Mouse (Mus musculus): Measurements from ENCODE around the gene Tmcc2. TPM values are rescaled to one million over a fixed set of nuclear protein-coding genes. Genes with fewer than 3 reads are reported as not detected.

Gene Tmcc2
- polyA plus RNA-seq, 1 experiment = 35.2 TPM

- H3ac ChIP-seq (ENCODE audit: control insufficient read depth, insufficient read length) = no peak overlapping the region
- H3K79me2 ChIP-seq (ENCODE audit: control insufficient read depth, insufficient read depth) = no peaks in the 10 kb centered on the region
- H3K36me3 ChIP-seq (ENCODE audit: control insufficient read depth, insufficient read depth) = no peaks in the 10 kb centered on the region
- H3K4me3 ChIP-seq = no peak overlapping the region
- H3K27me3 ChIP-seq (ENCODE audit: control insufficient read depth, insufficient read depth, insufficient read length) = no peaks in the 10 kb centered on the region
- no peak for TF ChIP-seq POLR2A (IDR thresholded peaks at IDR 0.05; ENCODE audit: insufficient read length, low read depth)
- no peak for TF ChIP-seq USF1 (IDR thresholded peaks at IDR 0.05; ENCODE audit: low read depth)
- no peak for TF ChIP-seq CEBPB (IDR thresholded peaks at IDR 0.05; ENCODE audit: insufficient read depth, poor library complexity, severe bottlenecking)
- TF ChIP-seq TCF12 (IDR thresholded peaks at IDR 0.05; ENCODE audit: insufficient read depth, poor library complexity, severe bottlenecking) = no peak
- TF ChIP-seq SRF (IDR thresholded peaks at IDR 0.05; ENCODE audit: control insufficient read depth, insufficient read length, low read depth) = no peak
- no peak for TF ChIP-seq MYOG (IDR thresholded peaks at IDR 0.05; ENCODE audit: control insufficient read depth in 1 of 3, insufficient read depth in 1 of 3, insufficient read length in 2 of 3, low read depth in 2 of 3)
- no peak for TF ChIP-seq E2F4 (IDR thresholded peaks at IDR 0.05; ENCODE audit: insufficient read depth)
- no peak for TF ChIP-seq MYOD1 (IDR thresholded peaks at IDR 0.05; ENCODE audit: control insufficient read depth in 1 of 3, insufficient read length in 2 of 3, low read depth in 2 of 3)
- TF ChIP-seq TCF3 (IDR thresholded peaks at IDR 0.05; ENCODE audit: insufficient read length, low read depth) = no peak
- no peak for TF ChIP-seq REST (IDR thresholded peaks at IDR 0.05; ENCODE audit: insufficient read depth, insufficient read length)
- no peak for TF ChIP-seq POLR2AphosphoS2 (IDR thresholded peaks at IDR 0.05; ENCODE audit: insufficient read length, low read depth)
- TF ChIP-seq MAX (IDR thresholded peaks at IDR 0.05; ENCODE audit: low read depth) = no peak
- H3K4me2 ChIP-seq (ENCODE audit: low read depth) = no peak overlapping the region
Observed at GRCm38 (mm10) chr1:132338027-132338660, 52.9 kb downstream of the Tmcc2 start.

GRCm38 (mm10) chr1:132336921-132337320 lies 54.2 kb downstream of the Tmcc2 start:
- Histone ChIP-seq H3K4me2 (ENCODE audit: low read depth) (no peak overlapping the region), H3K36me3 (ENCODE audit: control insufficient read depth, insufficient read depth) (peaks cover 6% of the 10 kb centered on the region), H3ac (ENCODE audit: control insufficient read depth, insufficient read length) (no peak overlapping the region), H3K27me3 (ENCODE audit: control insufficient read depth, insufficient read depth, insufficient read length) (no peaks in the 10 kb centered on the region), H3K4me3 (no peak overlapping the region), H3K79me2 (ENCODE audit: control insufficient read depth, insufficient read depth) (no peaks in the 10 kb centered on the region)
- TF ChIP-seq SRF (IDR thresholded peaks at IDR 0.05; ENCODE audit: control insufficient read depth, insufficient read length, low read depth) (no peak), POLR2A (IDR thresholded peaks at IDR 0.05; ENCODE audit: insufficient read length, low read depth) (no peak), CEBPB (IDR thresholded peaks at IDR 0.05; ENCODE audit: insufficient read depth, poor library complexity, severe bottlenecking) (no peak), TCF12 (IDR thresholded peaks at IDR 0.05; ENCODE audit: insufficient read depth, poor library complexity, severe bottlenecking) (no peak)

- Histone ChIP-seq H3K27me3 (ENCODE audit: control insufficient read depth, insufficient read depth, insufficient read length) (no peaks in the 10 kb centered on the region), H3ac (ENCODE audit: control insufficient read depth, insufficient read length) (no peak overlapping the region), H3K79me2 (ENCODE audit: control insufficient read depth, insufficient read depth) (no peaks in the 10 kb centered on the region), H3K36me3 (ENCODE audit: control insufficient read depth, insufficient read depth) (peaks cover 15% of the 10 kb centered on the region), H3K4me2 (ENCODE audit: low read depth) (peak overlapping the region; percentile 62), H3K4me3 (no peak overlapping the region)
- TF ChIP-seq MYOG (IDR thresholded peaks at IDR 0.05; ENCODE audit: control insufficient read depth in 1 of 3, insufficient read depth in 1 of 3, insufficient read length in 2 of 3, low read depth in 2 of 3) (peak in 1 of 3 experiments; percentile 16), USF1 (IDR thresholded peaks at IDR 0.05; ENCODE audit: low read depth) (no peak), POLR2AphosphoS2 (IDR thresholded peaks at IDR 0.05; ENCODE audit: insufficient read length, low read depth) (no peak), MAX (IDR thresholded peaks at IDR 0.05; ENCODE audit: low read depth) (no peak), POLR2A (IDR thresholded peaks at IDR 0.05; ENCODE audit: insufficient read length, low read depth) (no peak), SRF (IDR thresholded peaks at IDR 0.05; ENCODE audit: control insufficient read depth, insufficient read length, low read depth) (no peak), MYOD1 (IDR thresholded peaks at IDR 0.05; ENCODE audit: control insufficient read depth in 1 of 3, insufficient read length in 2 of 3, low read depth in 2 of 3) (peak in 2 of 3 experiments; percentile 32 to 56), TCF3 (IDR thresholded peaks at IDR 0.05; ENCODE audit: insufficient read length, low read depth) (no peak), CEBPB (IDR thresholded peaks at IDR 0.05; ENCODE audit: insufficient read depth, poor library complexity, severe bottlenecking) (no peak)
Observed at GRCm38 (mm10) chr1:132335378-132335965, 55.6 kb downstream of the Tmcc2 start.

GRCm38 (mm10) chr1:132334178-132334801 lies 56.8 kb downstream of the Tmcc2 start:
- H3K36me3 ChIP-seq (ENCODE audit: control insufficient read depth, insufficient read depth) = peaks cover 16% of the 10 kb centered on the region
- TF ChIP-seq TCF3 (IDR thresholded peaks at IDR 0.05; ENCODE audit: insufficient read length, low read depth) = no peak
- no peak for TF ChIP-seq REST (IDR thresholded peaks at IDR 0.05; ENCODE audit: insufficient read depth, insufficient read length)
- no peak for TF ChIP-seq MYOG (IDR thresholded peaks at IDR 0.05; ENCODE audit: control insufficient read depth in 1 of 3, insufficient read depth in 1 of 3, insufficient read length in 2 of 3, low read depth in 2 of 3)
- no peak for TF ChIP-seq SRF (IDR thresholded peaks at IDR 0.05; ENCODE audit: control insufficient read depth, insufficient read length, low read depth)
- H3K27me3 ChIP-seq (ENCODE audit: control insufficient read depth, insufficient read depth, insufficient read length) = no peaks in the 10 kb centered on the region
- no peak overlapping the region for H3K4me3 ChIP-seq
- no peaks in the 10 kb centered on the region for H3K79me2 ChIP-seq (ENCODE audit: control insufficient read depth, insufficient read depth)
- no peak overlapping the region for H3ac ChIP-seq (ENCODE audit: control insufficient read depth, insufficient read length)
- peak overlapping the region; percentile 28 for H3K4me2 ChIP-seq (ENCODE audit: low read depth)

GRCm38 (mm10) chr1:132333675-132334141 lies 57.4 kb downstream of the Tmcc2 start:
- no peak overlapping the region for H3K4me3 ChIP-seq
- no peaks in the 10 kb centered on the region for H3K27me3 ChIP-seq (ENCODE audit: control insufficient read depth, insufficient read depth, insufficient read length)
- H3K36me3 ChIP-seq (ENCODE audit: control insufficient read depth, insufficient read depth) = peaks cover 18% of the 10 kb centered on the region
- no peak overlapping the region for H3ac ChIP-seq (ENCODE audit: control insufficient read depth, insufficient read length)
- peak overlapping the region; percentile 28 for H3K4me2 ChIP-seq (ENCODE audit: low read depth)
- TF ChIP-seq POLR2A (IDR thresholded peaks at IDR 0.05; ENCODE audit: insufficient read length, low read depth) (no peak), SRF (IDR thresholded peaks at IDR 0.05; ENCODE audit: control insufficient read depth, insufficient read length, low read depth) (no peak), CEBPB (IDR thresholded peaks at IDR 0.05; ENCODE audit: insufficient read depth, poor library complexity, severe bottlenecking) (no peak), MYOD1 (IDR thresholded peaks at IDR 0.05; ENCODE audit: control insufficient read depth in 1 of 3, insufficient read length in 2 of 3, low read depth in 2 of 3) (peak in 2 of 3 experiments; percentile 53 to 72), MYOG (IDR thresholded peaks at IDR 0.05; ENCODE audit: control insufficient read depth in 1 of 3, insufficient read depth in 1 of 3, insufficient read length in 2 of 3, low read depth in 2 of 3) (peak; percentile 8 to 73 (median 52))
- H3K79me2 ChIP-seq (ENCODE audit: control insufficient read depth, insufficient read depth) = no peaks in the 10 kb centered on the region
